Mouse (Mus musculus): Measurements from ENCODE around the gene Fcgr2b.

The Fcgr2b gene

GRCm38 (mm10) chr1:170919308-170919707, 57.0 kb downstream of the Fcgr2b start:
- DNase-seq, result no peak

- DNase-seq, result no peak
Observed at GRCm38 (mm10) chr1:170915657-170916056, 60.7 kb downstream of the Fcgr2b start.

- DNase-seq, result no peak
Observed at GRCm38 (mm10) chr1:170912891-170913615, 63.3 kb downstream of the Fcgr2b start, which contains the start of gene Fcrlb. Fcrlb (minus strand) TSS chr1:170912941.

- no peak for DNase-seq
Observed at GRCm38 (mm10) chr1:170911907-170912660, 64.3 kb downstream of the Fcgr2b start.

Measured in kidney, adult 18-20 months (tissue).